Mouse (Mus musculus): ENCODE results near the gene A630076J17Rik. TPM values are rescaled to one million over a fixed set of nuclear protein-coding genes. Genes with fewer than 3 reads are reported as not detected.

Gene A630076J17Rik
- not detected for total RNA-seq (2022)

DNA sequence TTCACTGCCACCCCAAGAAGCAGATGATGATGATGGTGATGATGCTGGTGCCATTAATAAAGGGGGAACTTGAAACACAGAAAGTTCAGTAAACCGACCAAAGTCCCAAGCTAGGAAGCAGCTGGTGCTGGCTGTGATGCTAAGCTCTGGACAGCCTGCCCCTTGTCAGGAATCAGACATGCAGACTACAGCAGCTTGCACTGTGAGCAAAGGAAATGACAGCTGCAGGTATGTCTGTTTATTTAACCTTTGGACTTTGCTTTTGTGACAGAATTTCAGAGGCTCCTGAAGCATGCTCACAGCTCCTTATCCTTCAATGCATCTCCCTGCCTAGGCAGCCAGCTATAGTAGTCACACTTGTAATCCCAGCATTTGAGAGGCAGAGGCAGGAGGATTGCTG, at the start of gene A630076J17Rik:
TSS of gene A630076J17Rik (plus strand) at position 88 of the 400 bp plus-strand sequence.
- DNase-seq, result no peak

DNA sequence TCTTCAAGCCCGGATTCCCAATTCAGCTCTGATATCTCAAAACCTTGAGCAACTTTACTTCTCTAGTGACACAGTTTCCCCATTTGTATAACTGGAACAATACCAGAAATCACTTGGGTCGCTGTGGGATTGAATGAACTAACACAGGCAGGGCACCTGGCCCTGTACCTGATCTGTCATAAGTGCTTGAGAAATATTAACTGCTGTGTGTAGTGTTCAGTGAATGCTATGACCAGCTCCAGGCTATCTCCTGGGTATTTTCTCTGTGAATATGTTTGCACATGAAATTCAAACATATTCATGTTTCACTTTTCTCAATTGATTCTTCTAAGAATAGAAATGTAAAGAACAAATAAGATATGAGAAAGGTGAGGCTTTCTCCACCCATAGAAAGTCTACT, 49.6 kb upstream of the A630076J17Rik start:
- DNase-seq, result no peak

GRCm38 (mm10) chr3:107182756-107183155, 47.7 kb upstream of the A630076J17Rik start, which contains the start of gene Kcna10:
Kcna10 (plus strand) TSS chr3:107183056.
- no peak for DNase-seq

- DNase-seq, result no peak
Measured at GRCm38 (mm10) chr3:107183178-107183577, 47.2 kb upstream of the A630076J17Rik start.

DNA sequence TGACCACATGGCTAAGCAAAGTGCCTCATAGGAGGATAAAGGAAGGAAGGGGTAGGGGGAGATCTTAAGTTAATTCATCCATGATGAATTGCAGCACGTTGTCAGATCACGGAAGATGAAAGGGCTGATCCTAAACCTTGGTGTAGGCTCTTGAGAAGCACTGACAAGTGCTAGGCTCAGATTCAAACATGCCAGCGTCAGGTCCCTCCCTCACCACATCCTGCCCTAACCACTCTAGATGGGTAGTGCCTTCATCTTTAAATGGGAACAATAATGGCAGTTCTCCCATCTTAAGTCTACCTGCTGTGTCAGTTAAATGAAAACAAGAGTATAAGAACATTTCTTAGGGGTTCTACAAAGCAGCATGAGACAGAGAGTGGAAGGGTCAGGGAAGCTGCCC, 44.8 kb upstream of the A630076J17Rik start:
- DNase-seq, result no peak

GRCm38 (mm10) chr3:107187022-107187421, 43.4 kb upstream of the A630076J17Rik start:
- no peak for DNase-seq

GRCm38 (mm10) chr3:107188226-107188899, 42.1 kb upstream of the A630076J17Rik start:
- no peak for DNase-seq

DNA sequence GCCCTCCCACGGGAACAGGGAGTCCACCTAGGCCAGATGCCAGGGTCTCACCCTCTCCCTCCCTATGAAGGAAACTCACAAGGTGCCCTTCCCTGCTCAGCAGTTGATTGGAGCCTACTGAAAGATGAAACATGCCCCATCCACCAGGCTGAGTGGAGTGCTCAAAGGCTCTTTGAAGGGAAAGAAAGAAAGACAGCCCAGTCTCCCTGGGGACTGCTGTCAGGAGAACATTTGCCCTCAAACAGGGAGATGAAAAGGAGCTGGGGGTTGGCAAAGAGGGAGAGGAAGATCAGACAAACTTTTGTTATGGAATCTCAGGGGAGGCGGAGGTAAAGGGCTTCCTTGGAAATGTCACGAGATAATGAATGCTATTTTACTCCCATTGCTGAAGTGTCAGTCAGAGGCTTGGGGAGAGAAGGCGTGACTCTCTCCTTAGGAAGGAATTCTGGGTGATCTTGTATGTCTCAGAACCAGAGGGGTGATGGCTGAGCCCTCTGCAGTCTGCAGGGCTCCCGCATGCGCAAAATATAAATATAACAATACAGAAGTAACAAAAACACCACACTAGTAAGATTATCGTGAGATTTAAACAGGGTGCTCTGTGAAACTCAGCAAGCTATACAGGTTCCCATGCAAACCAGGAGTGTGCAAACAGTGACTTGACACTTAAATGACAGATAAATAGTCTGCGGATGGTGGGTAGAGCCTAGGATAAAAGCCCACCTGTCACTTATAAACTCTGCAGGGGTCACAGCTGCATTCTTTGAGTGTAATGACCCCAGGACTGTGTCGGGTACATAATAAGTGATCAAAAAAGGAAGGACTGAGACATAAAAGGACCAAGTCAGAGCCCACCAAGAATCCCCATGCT, 28.9 kb upstream of the A630076J17Rik start:
- DNase-seq, result no peak

GRCm38 (mm10) chr3:107204413-107204812, 26.0 kb upstream of the A630076J17Rik start:
- DNase-seq, result no peak

DNA sequence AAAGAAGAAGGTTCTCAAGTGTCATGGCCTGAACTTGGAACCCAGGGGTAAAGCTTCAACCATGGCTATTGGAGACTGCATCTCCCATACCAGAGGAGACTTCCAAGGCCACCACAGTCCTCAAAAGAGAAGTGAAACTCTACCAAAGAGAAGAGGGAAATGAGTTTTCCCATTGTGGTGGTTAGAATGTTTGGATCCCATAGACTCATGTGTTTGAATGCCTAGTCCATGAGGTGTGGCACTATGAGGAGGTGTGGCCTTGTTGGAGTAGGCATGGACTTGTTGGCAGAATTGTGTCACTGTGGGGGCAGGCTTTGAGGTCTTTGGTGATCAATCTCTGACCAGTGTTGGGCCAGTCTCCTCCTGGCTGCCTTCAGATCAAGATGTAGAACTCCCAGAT, 25.2 kb upstream of the A630076J17Rik start:
- DNase-seq, result no peak

DNA sequence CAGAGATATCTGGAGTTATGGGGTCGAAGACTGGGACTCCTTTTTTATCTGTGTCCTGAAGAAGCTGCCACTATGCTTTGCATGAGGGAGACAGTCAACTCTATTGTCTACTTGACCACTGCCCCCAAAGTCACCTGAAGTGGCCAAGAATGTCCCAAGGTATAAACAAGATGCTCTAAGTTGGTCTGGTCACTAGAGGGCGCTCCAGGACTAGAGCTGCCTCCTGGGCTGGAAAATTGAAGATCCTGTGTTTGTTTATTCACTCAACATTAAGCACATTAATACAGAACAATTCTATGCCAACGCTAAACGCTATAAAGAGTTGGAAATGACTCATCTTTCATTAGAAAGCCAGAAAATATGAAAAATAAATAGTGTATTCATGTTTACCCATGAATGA, 24.4 kb upstream of the A630076J17Rik start:
- peak; percentile 22 for DNase-seq

GRCm38 (mm10) chr3:107206490-107207150, 23.8 kb upstream of the A630076J17Rik start:
- DNase-seq, result no peak

DNA sequence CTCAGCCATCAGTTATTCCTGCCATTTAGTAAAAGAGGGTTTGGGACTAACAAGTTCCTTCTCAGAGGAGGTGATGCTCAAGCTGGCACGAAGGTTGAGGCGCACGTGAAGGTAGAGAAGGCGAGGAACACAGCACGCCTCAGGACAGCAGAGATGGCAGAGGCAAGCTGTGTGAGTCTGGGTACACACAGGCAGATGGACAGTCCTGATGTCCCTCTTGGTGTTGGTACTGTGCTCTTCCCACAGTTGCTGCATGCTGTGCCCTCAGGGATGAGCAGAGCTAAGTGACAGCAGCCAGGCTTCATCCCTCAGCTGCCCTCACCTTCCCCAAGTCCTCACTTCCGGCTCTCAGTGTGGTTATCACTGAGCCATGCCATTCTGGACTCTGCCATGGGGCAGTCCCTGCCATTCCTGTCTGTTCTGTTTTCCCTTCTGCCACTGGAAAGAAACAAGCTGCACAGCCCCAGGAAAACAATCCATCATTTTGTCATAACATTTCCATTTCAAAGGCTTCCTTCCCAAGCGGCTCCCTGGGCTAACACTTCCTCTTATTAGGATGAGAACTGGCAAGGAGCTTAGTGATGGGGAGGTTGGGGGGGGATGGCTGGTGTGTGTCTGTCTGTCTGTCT, 22.7 kb upstream of the A630076J17Rik start:
- no peak for DNase-seq

GRCm38 (mm10) chr3:107214606-107215005, 15.8 kb upstream of the A630076J17Rik start:
- no peak for DNase-seq

DNA sequence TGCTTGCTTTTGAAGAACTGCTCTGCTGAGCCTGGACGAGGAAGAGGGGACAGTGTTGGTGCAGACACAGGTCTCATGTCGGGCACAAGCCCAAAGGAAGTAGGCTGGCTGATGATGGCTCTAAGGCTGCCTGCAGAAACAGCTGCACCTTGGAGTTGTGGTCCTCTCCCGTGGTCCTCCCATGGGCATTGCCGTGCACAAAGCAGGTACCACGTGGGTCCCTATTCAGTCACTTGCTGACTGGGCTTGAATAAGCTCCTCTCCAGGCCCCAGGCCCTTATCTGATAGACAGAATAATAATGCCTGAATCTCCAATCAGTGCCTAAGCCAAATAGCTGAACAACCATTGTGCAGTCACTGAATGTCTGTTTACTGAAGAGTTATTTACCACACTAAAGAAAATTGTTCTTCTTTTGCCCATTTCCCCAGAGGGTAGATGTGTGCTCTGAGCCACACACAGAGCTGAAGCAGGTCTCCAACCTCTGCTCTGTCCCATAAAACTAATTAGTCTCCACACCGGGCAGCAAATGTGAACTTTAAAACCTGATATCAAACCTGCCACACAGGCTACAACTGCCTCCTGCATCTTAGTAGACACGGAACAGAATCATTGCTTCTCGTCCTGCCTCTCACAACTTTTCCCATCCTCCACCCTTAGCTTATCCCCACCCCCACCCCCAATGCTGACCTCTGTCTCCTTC, 13.9 kb upstream of the A630076J17Rik start:
- no peak for DNase-seq

DNA sequence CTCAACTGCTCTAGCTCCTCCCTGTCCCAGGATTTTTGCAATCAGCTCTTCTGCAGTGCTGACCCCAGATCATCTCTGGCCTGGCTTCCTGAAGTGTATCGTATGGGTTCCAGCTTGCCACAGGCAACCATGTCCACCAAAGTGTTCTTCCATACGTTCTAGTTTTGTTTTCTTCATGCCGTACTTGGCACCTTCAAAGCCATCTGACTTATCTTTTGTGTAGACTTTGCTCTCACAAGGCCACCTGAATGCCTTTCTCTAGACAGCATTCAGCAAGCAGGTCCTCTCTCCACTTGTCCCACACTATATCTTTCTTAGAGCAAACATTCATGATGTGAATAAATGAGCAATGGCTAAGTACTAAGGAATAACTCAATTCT, 13.3 kb upstream of the A630076J17Rik start:
- no peak for DNase-seq

- DNase-seq, result no peak
Measured at GRCm38 (mm10) chr3:107218572-107218971, 11.8 kb upstream of the A630076J17Rik start.

GRCm38 (mm10) chr3:107221608-107222007, 8.8 kb upstream of the A630076J17Rik start, which contains the start of gene Cym:
Cym (minus strand) TSS chr3:107221732.
- no peak for DNase-seq

DNA sequence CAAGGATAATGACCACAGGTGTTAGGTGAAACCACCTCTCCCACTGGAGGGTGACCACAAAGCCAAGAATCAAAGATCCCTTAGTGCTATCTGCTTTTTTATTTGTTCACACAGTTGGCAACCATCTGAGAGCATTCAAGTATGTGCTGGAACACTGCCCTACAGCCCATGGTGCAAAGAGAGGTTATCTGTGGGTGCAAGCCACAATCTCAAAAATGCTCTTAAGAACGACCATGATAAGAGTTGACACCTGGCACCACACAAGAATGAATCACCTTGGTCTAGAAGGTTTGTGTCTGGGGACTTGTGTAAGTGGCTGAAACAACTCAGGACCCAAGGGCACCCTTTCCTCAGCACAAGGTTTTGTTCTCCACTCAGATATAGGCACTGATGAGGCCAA, 7.2 kb upstream of the A630076J17Rik start:
- no peak for DNase-seq

- no peak for DNase-seq
Measured at GRCm38 (mm10) chr3:107225820-107226219, 4.6 kb upstream of the A630076J17Rik start.

DNA sequence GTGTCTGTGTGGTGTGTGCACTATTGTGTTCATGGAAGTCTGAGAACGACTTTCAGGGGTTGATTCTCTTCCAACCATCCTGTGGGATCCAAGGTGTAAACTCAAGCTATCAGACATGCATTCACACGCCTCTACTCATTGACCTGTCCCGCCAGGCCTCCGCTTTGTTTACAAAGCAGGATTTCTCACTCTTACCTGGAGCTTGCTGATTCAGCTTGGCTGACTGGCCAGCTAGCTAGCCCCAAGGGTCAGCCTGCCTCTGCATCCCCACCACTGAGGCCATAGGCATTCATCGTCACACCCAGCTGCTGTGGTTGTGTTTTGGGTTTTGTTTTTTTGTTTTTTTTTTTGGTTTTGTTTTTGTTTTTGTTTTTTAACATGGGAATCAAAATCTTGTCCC, 1.2 kb upstream of the A630076J17Rik start:
- no peak for DNase-seq

- DNase-seq, result no peak
Measured at GRCm38 (mm10) chr3:107229822-107230221, 592 bp upstream of the A630076J17Rik start.

All from adrenal gland, adult 8-10 months (tissue).